Mouse (Mus musculus) thymus, postnatal 4 days (tissue): ENCODE data around the gene Fbxo34.

Source experiments
- DNase-seq: peaks from one replicate; pipeline ENCODE4 v3.0.0; 2021

Gene Fbxo34

DNA sequence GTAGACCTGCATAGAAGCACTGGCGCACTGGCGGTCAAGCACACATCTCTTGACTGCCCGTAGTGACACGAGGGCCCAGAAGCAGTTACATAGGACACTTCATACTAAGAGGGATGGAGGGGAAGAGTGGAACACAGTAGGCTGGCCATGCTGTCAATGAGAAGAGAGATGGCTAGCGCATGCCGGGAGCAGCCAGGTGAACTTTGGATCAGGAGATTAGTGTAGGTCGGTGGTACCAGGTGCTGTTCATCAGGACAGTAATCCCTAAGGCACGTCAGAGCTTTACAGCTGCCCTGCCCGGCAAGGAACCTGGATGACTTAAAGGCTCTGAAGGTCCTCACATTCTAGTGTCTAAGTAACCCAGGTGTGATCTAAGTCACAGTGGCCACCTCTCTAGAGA is 23.7 kb downstream of the Fbxo34 start:
- DNase-seq = no peak

DNA sequence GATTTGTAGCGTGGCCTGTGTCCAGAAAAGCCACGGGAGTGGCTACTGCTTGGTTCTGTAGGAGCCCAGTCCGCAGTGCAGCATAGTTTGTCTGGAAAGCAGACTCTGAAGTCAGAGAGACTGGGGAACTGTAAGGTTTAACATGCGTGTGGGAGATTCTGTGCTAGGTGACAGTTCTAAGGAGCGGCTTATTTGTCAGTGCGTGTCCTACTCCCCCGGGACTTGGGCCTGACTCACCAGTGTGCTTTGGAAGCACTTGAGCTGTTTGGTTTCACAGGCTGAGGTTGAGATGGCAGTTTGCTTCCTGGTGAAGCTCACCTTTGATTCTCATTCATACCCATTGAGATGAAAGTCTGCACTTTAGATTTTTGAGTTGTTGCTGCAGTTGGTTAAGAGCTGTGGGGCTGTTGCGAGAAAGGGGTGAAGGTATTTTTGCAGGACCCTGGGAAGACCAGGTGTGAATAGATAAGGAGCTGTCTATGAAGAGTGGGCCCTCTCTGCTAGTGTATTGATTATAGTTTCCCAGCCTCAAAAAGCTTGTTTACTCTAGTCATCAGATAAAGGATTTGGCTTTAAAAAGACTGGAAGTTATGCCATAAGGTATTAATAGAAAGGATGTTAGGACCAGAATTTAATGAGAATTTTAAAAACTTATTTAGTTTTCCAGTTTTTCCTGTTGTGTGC is 24.5 kb downstream of the Fbxo34 start:
- DNase-seq = no peak

- DNase-seq = no peak
These were observed 26.0 kb downstream of the Fbxo34 start for GRCm38 (mm10) chr14:47476266-47476665.

DNA sequence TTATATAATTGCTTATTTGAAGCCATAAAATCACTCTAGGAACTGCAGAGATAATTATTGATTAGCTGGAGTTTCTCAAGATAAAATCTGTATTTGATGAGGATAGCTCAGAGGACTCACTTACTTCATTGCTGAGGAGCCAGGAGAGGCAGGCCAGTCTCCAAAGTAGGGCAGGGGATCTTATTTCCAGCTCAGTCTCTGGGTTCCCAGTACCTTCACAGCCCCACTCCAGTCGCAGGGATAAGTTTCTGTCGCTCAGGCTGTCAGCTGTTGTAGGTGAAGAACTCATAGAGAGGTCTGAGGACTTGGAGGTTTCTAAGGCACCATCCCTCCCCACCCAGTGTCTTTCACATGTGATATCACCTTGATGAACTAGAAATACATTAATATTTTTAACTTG is 27.5 kb downstream of the Fbxo34 start:
- no peak for DNase-seq

DNA sequence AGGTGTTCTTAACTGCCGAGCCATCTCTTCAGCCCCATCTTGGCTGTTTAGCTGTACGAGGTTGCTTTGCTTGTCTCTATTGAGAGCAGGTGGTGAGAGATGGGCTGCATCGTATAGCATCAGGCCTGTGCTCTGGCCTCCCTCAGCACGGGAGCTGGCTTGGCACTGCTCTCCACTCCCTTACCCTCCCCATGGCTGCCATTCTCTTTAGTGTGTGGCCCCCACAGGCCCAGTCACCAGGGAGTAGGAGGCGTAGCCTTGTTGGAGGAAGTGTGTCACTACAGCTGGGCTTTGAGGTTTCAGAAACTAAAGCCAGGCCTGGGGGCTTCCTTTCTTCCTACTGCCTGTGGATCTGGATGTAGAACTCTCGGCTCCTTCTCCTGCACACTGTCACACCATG is 32.0 kb downstream of the Fbxo34 start:
- DNase-seq = no peak

DNA sequence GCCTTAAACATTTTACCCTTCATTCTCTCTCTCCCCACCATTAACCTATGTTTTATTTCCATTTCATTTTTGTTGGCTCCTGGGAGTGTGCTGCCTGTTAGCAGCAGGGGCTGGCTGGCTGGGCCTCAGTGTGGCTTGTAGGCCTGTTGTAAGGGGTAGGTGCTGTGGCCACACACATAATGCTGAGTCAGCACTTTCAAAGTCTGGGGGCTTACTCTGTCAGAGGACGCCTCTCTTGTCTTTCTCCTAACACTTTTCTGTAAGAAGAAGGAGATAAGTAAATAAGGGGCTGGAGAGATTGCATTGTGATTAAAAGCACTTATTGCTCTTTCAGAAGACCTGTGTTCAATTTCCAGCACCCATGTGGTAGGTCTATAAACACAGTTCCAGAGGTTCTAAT is 32.9 kb downstream of the Fbxo34 start:
- no peak for DNase-seq

GRCm38 (mm10) chr14:47488732-47489131 is 38.5 kb downstream of the Fbxo34 start:
- no peak for DNase-seq

GRCm38 (mm10) chr14:47489310-47490097 is 39.3 kb downstream of the Fbxo34 start:
- DNase-seq = no peak

- DNase-seq = no peak
These were observed 40.5 kb downstream of the Fbxo34 start for GRCm38 (mm10) chr14:47490732-47491131.

DNA sequence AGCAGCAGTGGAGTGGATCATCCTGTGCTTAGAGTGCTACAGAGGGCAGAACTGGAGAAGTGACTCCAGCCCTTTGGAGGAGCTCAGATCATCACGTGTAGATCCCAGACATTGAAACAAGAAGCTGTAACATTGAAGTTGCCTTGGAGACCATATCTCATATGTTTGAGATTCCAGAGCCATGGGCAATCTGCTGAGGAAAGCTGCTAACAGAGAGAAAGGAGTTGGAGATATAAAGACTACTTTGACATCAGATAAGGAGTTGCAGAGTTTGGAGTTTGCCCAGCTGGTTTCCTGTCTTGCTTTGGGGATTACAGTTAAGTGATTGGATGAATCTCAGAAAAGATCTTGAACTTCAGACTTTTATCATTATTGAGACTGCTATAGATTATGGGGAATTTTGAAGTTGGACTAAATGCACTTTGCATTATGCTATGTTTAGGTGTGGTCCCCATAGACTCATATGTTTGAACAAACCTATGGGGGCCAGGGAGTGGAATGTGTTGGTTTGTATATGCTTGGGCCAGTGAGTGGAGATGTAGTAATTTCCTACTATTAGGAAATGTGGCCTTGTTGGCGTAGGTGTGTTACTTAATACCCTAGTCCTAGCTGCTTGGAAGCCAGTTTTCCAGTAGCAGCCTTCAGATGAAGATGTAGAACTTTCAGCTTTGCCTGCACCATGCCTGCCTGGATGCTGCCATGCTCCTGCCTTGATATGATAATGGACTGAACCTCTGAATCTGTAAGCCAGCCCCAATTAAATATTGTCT is 43.6 kb downstream of the Fbxo34 start:
- DNase-seq = no peak

GRCm38 (mm10) chr14:47495951-47496350 is 45.7 kb downstream of the Fbxo34 start:
- DNase-seq = no peak

- DNase-seq = no peak
These were observed 46.9 kb downstream of the Fbxo34 start for GRCm38 (mm10) chr14:47497166-47497565.

DNA sequence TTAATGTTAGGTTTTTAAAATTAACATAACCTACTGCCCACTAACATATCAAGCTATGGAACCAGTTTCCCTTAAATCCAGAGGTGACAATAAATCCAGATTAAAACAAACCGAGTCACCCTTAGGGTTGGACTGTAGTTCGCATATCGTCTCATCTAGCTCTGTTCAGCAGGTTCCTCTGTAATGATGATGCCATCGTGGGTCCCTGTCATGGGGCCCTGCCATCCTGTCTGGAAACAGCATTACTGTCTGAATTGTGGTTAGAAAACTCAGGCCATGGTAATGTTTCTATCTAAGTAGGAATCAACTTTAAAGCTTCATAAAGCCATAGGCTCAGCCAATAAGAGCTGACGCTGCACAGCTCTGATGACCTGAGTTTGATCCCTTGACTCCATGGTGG is 48.4 kb downstream of the Fbxo34 start:
- DNase-seq = no peak

- no peak for DNase-seq
These were observed 53.8 kb downstream of the Fbxo34 start for GRCm38 (mm10) chr14:47504036-47504435.

DNA sequence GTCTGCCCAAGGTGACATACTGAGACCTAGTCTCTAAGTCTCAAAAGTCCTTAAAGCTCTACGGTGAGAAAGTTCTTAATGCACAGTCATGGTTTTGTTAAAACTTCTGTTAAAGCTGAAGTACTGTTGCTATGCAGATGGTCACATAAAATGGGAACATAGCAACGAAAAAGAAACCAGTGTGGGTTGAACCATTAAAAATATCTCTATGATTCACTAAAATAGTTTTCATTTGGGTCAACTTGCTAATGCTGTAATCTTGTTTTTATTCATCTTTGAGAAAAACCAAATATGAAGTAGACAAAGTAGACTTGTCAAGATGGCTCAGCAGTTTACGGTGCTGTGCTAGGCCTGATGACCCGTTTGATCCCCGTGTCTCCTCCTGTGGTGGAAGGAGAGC is 56.5 kb downstream of the Fbxo34 start:
- no peak for DNase-seq

GRCm38 (mm10) chr14:47508035-47508434 is 57.8 kb downstream of the Fbxo34 start:
- no peak for DNase-seq

- DNase-seq = no peak
These were observed 60.0 kb downstream of the Fbxo34 start for GRCm38 (mm10) chr14:47510244-47510643.

DNA sequence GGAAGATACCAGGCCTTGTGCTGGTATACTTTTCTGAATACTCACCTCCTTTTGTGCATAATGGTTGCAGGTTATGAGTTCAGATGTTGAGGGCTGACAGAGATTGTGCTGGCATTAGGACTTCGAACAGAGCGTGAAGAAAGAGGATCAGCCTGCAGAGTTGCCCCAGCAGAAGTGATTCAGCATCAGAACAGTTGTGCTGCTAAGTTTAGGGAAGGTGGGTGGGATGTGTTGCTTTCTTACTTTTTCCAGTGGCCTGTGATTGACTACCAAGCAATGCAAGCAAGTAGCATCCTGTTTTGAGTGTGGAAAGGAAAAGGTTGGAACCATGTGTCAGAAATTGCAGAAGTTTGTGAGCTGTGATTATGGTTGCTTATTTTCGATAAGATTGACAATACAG is 63.4 kb downstream of the Fbxo34 start:
- no peak for DNase-seq

GRCm38 (mm10) chr14:47514816-47515453 is 64.7 kb downstream of the Fbxo34 start:
- DNase-seq = no peak

DNA sequence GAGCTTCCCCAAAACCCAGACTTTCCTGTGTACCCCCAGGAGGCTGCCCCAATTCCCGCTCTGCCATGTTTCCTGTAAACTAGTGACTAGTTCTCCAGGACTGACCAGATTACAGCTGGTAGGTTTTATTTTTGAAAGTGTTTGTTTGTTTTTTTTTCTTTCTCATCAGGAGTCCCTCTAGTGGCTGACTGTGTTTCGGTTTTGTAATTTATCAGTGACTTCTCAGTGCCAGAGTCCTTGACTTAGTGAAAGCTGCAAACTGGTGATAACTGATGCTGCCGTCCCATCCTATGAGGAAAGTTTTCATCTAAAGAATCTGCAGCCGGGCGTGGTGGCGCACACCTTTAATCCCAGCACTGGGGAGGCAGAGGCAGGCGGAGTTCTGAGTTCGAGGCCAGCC is 65.4 kb downstream of the Fbxo34 start:
- DNase-seq = no peak

DNA sequence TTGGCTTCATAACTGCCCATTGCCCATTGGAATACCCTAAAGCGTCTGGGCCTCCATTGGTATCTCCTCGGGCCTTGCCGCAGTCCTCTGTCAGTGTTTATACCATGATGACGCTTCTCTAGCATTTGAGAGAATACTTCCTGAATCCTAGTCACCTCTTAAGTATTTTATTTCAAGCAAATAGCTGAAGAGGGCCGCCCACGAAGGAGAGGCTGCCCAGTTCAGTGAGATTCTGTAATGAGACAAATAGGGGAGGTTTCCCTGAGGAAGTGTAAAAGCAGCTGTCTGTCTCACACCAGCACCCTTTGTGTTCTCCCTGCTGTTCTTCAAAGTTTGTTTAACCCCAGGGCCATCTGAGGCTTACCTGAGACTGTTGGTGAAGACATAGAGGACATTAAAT is 66.5 kb downstream of the Fbxo34 start:
- no peak for DNase-seq

GRCm38 (mm10) chr14:47518619-47519018 is 68.4 kb downstream of the Fbxo34 start:
- DNase-seq = no peak

DNA sequence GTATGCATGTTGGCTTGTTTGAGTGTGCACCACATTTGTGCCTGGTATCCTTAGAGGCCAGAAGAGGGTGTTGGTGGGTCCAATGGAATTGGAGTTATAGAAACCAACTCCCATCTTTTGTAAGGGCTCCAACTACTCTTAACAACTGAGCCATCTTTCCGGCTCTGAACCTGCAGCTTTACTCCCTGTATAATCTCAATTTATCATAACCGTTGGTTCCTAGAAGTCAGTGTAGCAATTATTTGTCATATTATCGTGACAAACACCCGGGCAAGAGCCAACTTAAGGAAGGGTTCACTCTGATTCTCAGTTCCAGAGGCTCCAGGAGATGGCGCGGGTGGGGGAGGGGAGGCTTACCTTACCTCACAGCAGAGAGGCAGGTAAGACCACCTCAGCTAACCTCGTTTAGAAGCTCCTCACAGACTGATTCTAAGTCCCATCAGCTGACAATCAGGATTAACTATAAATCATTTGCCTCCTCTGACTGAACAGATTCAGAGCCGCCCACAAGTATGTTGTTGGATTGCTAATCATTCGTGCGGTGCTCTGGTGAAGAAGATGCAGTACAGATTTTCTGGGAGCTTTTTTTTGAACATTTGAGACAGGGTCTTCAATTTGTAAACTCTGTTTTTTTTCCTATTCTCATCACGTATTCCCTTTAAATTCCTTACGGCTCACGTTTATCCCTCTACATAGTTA is 70.7 kb downstream of the Fbxo34 start:
- no peak for DNase-seq
